Mouse (Mus musculus) A20 (cell line): Measurements from ENCODE around the gene Ccdc137.
A peak's percentile ranks its signal among the peaks of the same experiment; 100 is the strongest.
"Not testable (repeated sequence)": the region's sequence is repeated elsewhere in the genome, so short reads cannot be mapped to it uniquely, and the experiment has no call there.

Experiments
- DNase-seq: peaks from one replicate; pipeline ENCODE4 v3.0.0-alpha.2; 2011; ENCODE audit warnings: low read depth, low spot score

The Ccdc137 gene

DNA sequence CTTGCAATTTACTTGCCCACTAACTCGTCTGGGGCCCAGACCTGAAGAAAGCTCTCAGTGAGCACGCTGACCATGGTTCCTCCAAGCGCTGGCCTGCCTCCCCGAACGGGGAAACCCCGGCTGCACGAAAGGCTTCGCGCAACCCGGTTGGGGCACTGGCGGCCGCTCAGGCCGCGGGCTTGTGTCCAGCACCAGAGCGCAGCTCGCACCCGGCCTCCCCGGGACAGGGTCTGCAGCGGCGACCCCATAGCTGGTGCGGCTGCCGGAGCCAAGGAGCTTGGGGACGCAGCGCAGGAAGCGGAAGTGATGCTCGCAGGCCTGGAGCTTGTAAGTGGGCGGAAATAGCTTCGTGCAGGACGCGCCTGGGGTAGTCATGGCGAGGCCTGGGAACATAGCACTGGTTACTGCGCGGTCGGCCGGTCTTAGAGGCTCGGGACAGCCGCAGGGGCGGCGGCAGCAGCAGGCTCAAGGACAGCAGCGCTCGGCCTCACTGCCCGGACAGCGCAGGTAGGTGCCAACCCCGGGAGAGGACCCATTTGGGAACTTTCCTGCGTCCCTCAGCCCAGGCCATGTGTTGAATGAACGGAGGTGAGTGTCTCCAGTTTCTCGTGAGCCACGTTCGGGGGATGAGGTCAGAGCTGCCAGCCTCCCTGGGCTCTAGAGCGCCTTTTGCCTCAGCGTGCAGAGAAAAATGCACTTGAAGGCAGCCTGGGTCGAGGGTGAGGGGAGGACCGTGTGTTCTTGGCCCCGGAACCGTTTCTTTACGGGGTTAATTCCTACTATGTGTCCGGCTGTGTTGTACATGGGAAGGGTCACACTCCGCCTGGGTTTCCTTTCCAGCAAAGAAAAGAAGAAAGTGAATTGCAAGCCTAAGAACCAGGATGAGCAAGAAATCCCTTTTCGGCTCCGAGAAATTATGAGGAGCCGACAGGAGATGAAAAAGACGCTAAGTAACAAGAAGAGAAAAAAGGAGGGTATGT lies at the start of gene Ccdc137, which contains the start of gene Oxld1:
TSS of gene Ccdc137 (plus strand) at position 344 of the 980 bp plus-strand sequence.
TSS of gene Oxld1 (minus strand) at position 297 of the 980 bp plus-strand sequence.
- DNase-seq: peak; percentile 91

DNA sequence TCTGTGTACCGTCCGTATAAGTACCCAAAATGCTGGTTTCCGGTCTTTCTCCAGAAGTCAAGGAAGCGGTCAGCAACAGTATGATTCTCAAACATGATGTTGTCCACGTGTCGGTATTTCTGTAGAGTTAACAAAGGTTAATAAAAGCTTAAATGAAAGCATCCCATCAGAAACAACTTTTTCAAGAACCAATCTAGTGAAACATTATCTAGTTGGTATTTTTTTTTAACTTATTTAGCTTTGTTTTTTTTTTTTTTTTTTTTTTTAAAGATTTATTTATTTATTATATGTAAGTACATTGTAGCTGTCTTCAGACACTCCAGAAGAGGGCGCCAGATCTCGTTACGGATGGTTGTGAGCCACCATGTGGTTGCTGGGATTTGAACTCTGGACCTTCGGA lies 44.3 kb upstream of the Ccdc137 start:
- not testable (repeated sequence) for DNase-seq

DNA sequence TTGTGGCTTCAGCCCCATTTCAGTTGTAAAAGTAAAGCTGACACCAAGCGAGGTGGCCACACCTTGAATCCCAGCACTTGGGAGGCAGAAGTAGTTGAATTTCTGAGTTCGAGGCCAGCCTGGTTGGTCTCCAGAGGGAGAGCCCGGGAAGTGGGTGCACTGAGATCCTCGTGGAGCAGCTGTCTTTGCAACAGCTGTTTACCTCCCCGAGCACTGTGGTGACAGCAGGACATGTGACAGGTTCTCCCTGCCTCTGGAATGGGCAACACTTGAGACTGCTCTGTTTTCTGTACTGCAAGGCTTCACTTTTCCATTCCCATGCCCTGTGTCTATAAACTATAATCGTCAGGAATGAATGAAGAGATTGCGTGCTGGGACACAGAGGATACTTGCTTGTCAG lies 40.1 kb upstream of the Ccdc137 start:
- no peak for DNase-seq

DNA sequence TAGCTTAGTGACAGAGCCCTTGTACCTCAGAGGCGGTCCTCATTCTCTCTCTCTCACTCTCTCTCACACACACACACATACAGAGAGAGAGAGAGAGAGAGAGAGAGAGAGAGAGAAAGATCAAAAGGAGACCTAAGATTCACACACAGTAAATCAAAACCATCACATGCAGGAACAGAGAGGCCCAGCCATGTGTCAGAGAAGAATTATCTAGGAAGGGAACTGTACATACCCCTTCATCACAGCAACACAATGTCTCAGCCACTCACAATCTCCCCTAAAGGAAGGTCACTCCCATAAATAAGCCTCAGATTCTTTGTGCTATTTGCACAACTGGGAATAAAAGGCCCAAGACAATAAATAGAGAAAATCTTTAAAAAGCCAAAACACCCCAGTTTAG lies 39.3 kb upstream of the Ccdc137 start:
- DNase-seq: no peak

DNA sequence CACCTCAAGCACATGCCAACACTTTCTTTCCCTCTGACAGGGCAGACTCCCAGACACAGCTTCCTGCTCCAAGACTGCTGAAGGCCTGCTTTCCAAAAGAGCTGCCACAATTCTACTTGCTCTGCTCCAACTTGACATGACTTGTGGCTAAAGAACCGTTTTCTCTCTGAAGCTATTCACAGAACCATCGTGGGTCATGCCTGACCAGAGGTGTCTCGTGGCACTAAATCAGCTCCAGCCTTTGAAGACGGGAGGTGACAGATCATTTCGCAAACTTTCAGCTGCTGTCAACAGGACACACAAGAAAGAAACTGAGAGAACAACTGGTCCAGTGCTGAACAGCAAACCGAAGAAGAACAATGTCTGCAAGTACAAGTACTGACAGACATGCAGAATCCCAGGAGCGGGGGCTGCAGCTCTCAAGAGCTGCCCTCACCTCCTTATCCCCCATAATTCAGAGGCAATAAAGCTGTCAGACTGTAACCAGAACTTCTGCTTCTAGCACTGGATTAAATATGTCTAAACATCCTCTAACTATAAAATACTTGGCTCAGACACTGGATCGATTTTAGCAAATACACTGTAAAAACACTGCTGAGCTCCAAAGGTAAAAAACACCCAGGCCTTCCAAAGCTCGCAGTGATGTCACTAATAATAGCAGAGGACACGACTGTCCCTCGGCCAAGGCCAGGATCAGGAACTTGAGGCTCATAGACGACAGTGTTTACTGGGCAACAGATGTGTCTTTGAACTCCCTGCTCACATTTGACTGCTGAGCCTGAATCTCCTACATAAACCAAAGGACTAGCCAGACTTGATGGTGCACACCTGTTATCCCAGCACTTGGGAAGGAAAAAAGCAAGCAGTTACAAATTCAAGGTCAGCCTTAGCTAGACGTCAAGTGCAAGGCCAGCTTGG lies 35.0 kb upstream of the Ccdc137 start:
- no peak for DNase-seq

- DNase-seq: peak; percentile 61
Measured at GRCm38 (mm10) chr11:120423569-120424295, 34.2 kb upstream of the Ccdc137 start.

DNA sequence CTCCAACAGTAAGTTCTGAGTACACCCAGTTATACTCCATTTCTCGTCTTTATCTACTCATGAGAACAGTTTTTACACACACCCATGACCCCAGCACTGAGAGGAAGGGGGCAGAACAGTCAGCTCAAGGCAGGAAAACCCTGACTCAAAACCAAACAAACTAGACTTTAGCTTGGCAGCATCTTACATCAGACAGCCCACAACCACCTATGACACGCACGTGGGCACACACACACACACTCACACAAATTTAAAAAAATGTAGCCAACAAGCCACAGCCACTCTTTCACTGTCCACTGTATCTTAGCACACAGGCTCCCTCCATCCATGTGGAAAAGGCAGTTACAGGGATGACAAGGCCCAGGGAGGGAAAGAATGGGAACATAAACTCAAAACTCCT lies 31.2 kb upstream of the Ccdc137 start:
- no peak for DNase-seq

DNA sequence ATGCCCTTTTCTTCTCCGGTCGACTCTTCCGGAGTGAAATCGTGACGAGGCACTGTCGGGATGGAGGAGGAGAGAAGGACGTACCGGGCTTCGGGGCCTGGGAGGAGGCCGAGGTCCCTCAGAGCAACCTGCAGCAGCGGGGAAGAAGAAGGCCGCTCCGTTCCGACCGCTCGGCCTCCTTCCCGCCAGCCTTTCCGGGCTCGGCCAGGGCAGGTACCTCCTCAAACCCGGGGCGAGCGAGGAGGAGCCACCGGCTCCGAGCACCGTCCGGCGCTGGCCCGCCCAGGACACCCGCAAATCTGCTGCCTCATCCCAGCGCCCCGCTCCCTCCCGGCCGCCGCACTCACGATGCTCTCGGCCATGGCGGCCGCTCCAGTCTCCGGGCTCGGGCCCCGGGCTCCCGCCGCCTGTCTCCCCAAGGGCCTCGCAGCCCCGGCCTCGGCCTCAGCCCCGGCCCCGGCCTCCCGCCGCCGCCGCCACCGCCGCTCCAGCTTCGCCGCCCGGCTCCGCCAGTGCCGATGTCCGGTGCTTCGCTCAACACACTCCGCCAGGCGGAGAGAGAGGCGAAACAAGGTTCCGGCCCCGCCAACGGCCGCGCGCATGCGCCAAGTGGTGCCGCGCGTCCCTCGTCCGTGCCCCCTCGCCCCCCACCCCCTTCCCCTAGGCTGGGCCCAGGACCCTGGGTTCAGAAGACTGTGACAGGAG lies 20.6 kb upstream of the Ccdc137 start, which contains the start of gene Nploc4:
TSS of gene Nploc4 (minus strand) at position 557 of the 705 bp plus-strand sequence.
- peak; percentile 91 for DNase-seq

- DNase-seq: no peak
Measured at GRCm38 (mm10) chr11:120437857-120438385, 20.0 kb upstream of the Ccdc137 start.

- no peak for DNase-seq
Measured at GRCm38 (mm10) chr11:120442344-120442743, 15.6 kb upstream of the Ccdc137 start, which contains the start of gene Tspan10. Tspan10 (plus strand) TSS chr11:120442644.

- DNase-seq: no peak
Measured at GRCm38 (mm10) chr11:120442765-120443280, 15.1 kb upstream of the Ccdc137 start.

DNA sequence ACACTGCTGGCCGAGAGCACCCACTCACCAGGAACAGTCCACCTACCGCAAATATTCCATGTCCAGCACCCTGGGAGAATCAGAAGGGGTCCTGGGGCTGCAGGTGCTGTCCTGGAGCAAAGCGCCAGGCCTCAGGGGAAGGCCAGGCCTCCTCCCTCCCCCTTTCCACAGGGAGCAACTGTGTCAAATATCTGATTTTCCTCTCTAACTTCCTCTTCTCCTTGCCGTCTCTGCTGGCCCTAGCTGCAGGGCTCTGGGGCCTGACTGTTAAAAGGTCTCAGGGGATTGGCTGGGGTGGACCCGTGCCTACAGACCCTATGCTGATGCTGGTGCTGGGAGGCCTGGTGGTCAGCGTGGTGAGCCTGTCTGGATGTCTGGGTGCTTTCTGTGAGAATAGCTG lies 13.8 kb upstream of the Ccdc137 start:
- DNase-seq: no peak

DNA sequence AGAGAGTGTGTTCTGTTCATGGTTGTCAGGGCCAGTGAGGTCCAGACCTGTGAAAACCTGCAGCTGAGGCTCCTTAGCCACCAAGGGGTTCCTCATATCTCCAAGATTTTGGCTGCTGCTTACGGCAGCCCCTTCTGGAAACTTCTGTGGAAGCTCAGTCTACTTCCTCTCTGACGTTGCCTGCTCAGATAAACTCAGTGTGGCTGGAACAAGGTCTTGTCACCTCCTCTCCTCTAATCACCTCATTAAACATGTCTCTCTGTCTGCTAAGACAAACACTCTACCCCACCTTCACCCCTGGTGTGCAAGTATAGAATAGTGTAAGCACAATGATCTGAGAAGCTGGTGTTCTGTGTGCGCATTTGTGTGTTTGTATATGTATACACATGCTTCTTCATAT lies 12.4 kb upstream of the Ccdc137 start:
- no peak for DNase-seq

DNA sequence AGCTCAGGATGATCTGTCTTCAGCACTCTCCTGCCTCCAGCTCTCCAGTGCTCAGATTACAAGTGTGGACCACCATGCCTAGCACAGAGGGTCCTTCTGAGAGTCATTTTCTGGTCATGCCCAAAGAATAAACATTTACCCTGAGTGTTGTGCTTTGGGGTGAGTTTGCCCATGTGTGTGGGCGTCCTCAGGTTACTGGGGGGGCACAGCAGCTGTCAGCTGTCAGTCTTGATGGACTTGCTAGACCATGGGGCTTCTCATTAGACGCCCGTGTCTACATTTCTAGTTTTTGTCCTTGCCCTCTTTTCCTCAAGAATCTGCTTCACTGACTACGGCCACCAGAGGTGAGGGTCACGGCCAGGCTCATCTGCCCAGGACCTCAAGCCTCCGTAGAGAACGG lies 10.7 kb upstream of the Ccdc137 start:
- DNase-seq: no peak

DNA sequence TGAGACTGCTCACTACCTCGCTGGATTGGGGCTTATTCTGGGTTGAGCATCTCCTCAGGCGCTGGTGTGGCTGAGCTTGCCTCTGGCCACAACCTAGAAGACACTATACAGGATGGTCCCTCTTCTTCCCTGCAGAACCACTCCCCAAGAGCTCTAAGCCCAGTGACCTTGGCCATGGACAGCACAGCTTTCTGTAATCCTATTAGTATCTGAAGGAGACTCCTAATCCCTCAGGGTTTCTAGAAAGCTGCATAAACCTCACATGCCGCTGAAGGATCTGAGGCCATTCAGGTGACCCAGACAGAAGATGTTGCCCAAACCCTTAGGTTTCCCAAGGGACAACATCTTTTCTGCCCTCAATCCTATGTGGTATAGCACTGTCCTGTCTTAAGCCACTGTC lies 5.7 kb upstream of the Ccdc137 start:
- no peak for DNase-seq

DNA sequence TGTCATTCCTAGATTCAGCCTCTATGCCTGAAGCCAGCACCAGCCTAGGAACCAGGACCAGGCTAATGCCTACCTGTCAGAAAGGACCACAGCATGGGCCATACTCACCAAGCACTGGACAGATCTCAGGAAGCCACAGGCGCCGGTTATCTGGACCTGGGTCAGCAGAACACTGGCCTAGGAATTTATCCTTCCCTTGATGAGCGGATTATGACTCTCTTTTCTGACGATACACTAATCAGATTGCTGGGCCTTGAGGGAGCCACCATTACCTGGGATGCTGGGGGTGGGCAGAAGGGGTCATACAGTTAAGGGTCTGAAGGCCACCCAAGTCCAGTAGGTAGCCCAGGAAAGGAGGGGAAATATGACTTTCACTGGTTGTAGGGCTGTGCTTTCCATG lies 4.6 kb upstream of the Ccdc137 start, which contains the start of gene Pde6g:
TSS of gene Pde6g (minus strand) at position 195 of the 400 bp plus-strand sequence.
- DNase-seq: no peak

DNA sequence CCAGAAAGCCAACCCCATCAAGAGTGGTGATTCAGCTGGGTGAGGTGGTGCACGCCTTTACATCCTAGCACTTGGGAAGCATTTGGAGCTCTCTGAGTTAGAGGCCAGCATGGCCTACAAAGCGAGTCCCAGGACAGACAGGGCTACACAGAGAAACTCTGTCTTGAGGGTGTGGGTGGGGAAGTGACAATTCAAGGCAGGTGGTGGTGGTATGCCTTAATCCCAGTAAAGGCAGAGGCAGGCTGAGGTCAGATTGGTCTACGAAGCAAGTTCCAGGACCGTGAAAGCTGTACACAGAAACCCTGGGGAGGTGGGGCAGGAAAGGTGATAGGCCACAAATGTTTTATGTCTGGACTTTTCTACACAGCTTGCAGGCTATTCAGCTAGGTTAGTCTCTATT lies 3.0 kb upstream of the Ccdc137 start:
- DNase-seq: no peak

DNA sequence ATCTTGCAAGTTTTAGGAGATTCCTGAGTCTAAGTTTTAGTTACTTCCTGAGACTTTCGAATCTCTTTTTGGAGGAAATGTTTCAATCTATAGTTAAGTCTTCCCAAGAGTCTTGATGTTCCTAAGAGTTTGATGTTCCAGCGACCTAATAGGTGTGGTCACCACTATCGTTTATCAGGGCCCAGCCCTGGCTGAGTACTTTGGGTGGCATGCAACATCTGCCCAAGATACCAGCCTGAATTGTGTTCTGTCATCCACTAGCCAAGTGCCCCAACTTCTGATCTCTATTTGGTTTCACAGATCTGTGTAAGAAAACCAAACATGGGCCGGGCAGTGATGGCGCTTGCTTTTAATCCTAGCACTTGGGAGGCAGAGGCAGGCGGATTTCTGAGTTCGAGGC lies 2.5 kb upstream of the Ccdc137 start:
- no peak for DNase-seq

DNA sequence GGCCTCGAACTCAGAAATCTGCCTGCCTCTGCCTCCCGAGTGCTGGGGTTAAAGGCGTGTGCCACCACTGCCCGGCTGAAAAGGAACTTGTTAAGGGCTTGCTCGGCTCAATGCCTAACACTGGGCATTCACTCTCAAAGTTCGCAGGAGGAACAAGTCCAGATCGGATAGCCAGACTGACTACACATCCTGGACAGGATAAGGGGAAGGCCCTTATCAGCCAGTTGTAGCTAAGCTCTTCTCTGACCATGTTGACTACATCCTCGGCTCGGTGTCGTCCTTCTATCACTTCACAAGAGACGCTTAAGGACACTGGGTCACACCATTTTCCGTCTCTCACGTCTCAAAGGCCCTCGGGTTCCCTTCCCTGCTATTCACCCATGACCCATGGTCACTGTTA lies 545 bp upstream of the Ccdc137 start:
- DNase-seq: no peak
